Mouse (Mus musculus) testis, adult 2 months (tissue): ENCODE results near the gene Spin1.

ENCODE experiments used
- CTCF ChIP-seq: fragments of 200-500 bp; IDR thresholded peaks from 2 replicates; pipeline ENCODE4 v1.5.1; 2012; ENCODE audit warnings: low read depth, mild to moderate bottlenecking, inconsistent platforms, low read length, moderate library complexity; ENCODE audit not compliant: control insufficient read depth, insufficient read depth, insufficient replicate concordance
- POLR2A ChIP-seq: fragments of 200-500 bp; IDR thresholded peaks from 2 replicates; pipeline ENCODE4 v1.6.1; 2012; ENCODE audit warnings: low read depth, mild to moderate bottlenecking, inconsistent platforms, low read length, moderate library complexity; ENCODE audit not compliant: control insufficient read depth

GRCm38 (mm10) chr13:51125357-51125756, 24.7 kb downstream of the Spin1 start:
- TF ChIP-seq CTCF (no peak), POLR2A (no peak)
